Mouse (Mus musculus) bone marrow, adult 2 months (tissue): ENCODE results near the gene Bcl2a1a.
"Not testable (repeated sequence)": the region's sequence is repeated elsewhere in the genome, so short reads cannot be mapped to it uniquely, and the experiment has no call there.

Source experiments
- CTCF ChIP-seq: fragments of 200-500 bp; IDR thresholded peaks from 2 replicates; pipeline ENCODE4 v1.5.1; 2011; ENCODE audit warnings: low read length, control low read depth; ENCODE audit not compliant: control insufficient read depth, insufficient read depth
- POLR2A ChIP-seq: fragments of 200-500 bp; IDR thresholded peaks from 2 replicates; pipeline ENCODE4 v1.6.1; 2011; ENCODE audit warnings: low read depth, mild to moderate bottlenecking, control low read depth, low read length, borderline replicate concordance; ENCODE audit not compliant: control insufficient read depth

- not testable (repeated sequence) for TF ChIP-seq CTCF, POLR2A
Measured at GRCm38 (mm10) chr9:88959981-88960380, 3.3 kb downstream of the Bcl2a1a start.
